Mouse (Mus musculus) Patski (cell line): ENCODE data around the gene Kif14. TPM values are rescaled to one million over a fixed set of nuclear protein-coding genes. Genes with fewer than 3 reads are reported as not detected.

ENCODE experiments used
- ATAC-seq: fragments of 100-300 bp; one replicate; pipeline ENCODE4 v1.8.0; 2021
- CTCF ChIA-PET: fragments of 350-600 bp; sonication (Branson Sonifier 250); formaldehyde crosslinking; loops from one replicate; lab custom pipeline; 2022; ENCODE audit warnings: inconsistent platforms; lab: Charles Lee
- POLR2A ChIA-PET: fragments of 350-600 bp; sonication (Branson Sonifier 250); formaldehyde crosslinking; loops from one replicate; lab custom pipeline; 2022; ENCODE audit warnings: antibody characterized with exemption, inconsistent platforms; lab: Charles Lee
- DNase-seq: peaks from one replicate; pipeline ENCODE4 v3.0.0-alpha.2; 2011; ENCODE audit warnings: low read depth, low spot score
- H3K27me3 ChIP-seq: fragments of 371-371 bp; one replicate; pipeline ENCODE4 v1.5.1; 2021
- CTCF ChIP-seq: fragments of 100-300 bp; IDR thresholded peaks from one replicate; pipeline ENCODE4 v1.5.1; 2021
- in situ Hi-C: fragments of 300-500 bp; cut with MboI; formaldehyde crosslinking; loops from 3 replicates; pipeline ENCODE4 v1.11.1; 2018; ENCODE audit warnings: low pct_unique_long_range_greater_than_20kb, mixed read lengths
- polyA plus RNA-seq: library from polyadenylated mRNA; unstranded; gene quantifications from one replicate; pipeline ENCODE4 v1.2.3, GENCODE M21; 2021

Gene Kif14
- polyA plus RNA-seq, 1 experiment from 2014 or later: 5.6 TPM

DNA sequence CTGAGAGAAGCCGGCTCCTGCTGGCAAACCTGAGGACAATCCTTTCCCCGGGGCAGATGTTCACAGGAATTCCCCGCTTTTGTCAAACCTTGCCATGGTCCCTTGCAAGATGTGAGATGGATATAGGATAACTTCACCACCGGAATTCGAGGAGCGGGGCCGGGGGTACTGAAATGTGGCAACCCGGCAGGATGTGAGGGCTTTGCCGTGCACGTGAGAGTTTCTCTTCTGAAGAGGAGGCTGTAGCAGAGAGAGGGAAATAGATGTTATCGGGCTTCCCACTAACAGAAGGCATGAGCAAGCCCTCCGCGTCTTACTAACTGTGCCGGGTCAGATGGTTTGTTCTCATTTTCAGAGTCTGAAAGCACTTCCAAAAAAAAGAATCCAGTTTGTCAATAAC is 113.2 kb downstream of the Kif14 start:
- TF ChIP-seq CTCF: no peak
- CTCF ChIA-PET: no interaction called here
- H3K27me3 ChIP-seq: no peaks in the 10 kb centered on the region
- POLR2A ChIA-PET: interaction anchor here (0.6 kb wide), 1 partner anchor 54 kb away, joined by 3 read pairs; no protein-coding TSS in a partner anchor
- in situ Hi-C loops: no loop called here
- DNase-seq: no peak
- no peak for ATAC-seq

DNA sequence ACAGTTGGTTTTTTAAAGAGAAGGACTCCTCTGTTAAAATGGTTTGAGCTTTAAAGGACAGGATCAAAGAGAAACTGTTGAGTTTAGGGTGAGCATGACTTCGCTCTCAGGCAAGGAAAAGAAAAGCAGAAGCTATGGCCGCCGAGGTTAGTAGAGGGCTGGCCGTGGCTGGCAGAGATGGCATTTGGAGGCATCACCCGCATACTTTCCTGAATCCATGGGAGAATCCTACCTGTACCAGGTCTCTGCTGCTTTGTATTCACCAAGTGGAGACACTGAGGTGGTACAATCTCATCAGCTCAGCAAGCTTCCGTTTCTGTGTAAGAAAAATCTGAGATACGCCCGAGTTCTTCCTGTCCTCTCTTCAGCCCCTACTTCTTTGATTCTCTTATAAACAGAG is 114.1 kb downstream of the Kif14 start:
- in situ Hi-C loops: no loop called here
- DNase-seq (no peak), ATAC-seq (no peak)
- H3K27me3 ChIP-seq: no peaks in the 10 kb centered on the region
- ChIA-PET POLR2A (interaction anchor here (0.6 kb wide), 1 partner anchor 1100 kb away, joined by 8 read pairs; no protein-coding TSS in a partner anchor), CTCF (interaction anchor here (0.7 to 1.0 kb wide), 2 partner anchors 8 to 11 kb away, joined by 3 to 4 read pairs; no protein-coding TSS in a partner anchor)
- TF ChIP-seq CTCF: no peak

Other genes starting within 250 kb of the Kif14 start
- 21.6 TPM for gene Inava, start 232.1 kb upstream of the Kif14 start, polyA plus RNA-seq
- gene Gpr25, start 205.5 kb upstream of the Kif14 start, polyA plus RNA-seq: not detected
- gene Camsap2, start 120.2 kb upstream of the Kif14 start, polyA plus RNA-seq: 36.8 TPM
- 15.7 TPM for gene Ddx59, start 51.1 kb upstream of the Kif14 start, polyA plus RNA-seq
- gene Zfp281, start 158.6 kb downstream of the Kif14 start, polyA plus RNA-seq: 32.1 TPM